Mouse (Mus musculus) lung, postnatal 0 days (tissue): ENCODE measurements around the gene Cog5. TPM values are rescaled to one million over a fixed set of nuclear protein-coding genes. Genes with fewer than 3 reads are reported as not detected.
A peak's percentile ranks its signal among the peaks of the same experiment; 100 is the strongest.

Experiments used
- ATAC-seq: fragments of 200-750 bp; cut with Nextera tagmentation; 2 replicates; pipeline ENCODE4 v1.8.0; 2017; ENCODE audit warnings: moderate library complexity
- DNase-seq: peaks from one replicate; pipeline ENCODE4 v3.0.0-alpha.2; 2016; ENCODE audit warnings: low spot score
- H3K27ac ChIP-seq: fragments of 300-500 bp; sonication (generic); 2 replicates; pipeline ENCODE4 v1.5.1; 2014; ENCODE audit warnings: antibody characterized with exemption, mild to moderate bottlenecking, low read length, mixed read lengths
- H3K27me3 ChIP-seq: fragments of 300-500 bp; sonication (generic); replicated peaks from 2 replicates; pipeline ENCODE4 v1.6.1; 2014; ENCODE audit warnings: low read length, mixed read lengths; ENCODE audit not compliant: insufficient read depth
- H3K36me3 ChIP-seq: fragments of 300-500 bp; sonication (generic); 2 replicates; pipeline ENCODE4 v1.6.1; 2014; ENCODE audit warnings: low read length, mixed read lengths; ENCODE audit not compliant: insufficient read depth
- H3K4me1 ChIP-seq: fragments of 300-500 bp; sonication (generic); 2 replicates; pipeline ENCODE4 v1.6.1; 2014; ENCODE audit warnings: antibody characterized with exemption, low read depth, low read length, mixed read lengths; ENCODE audit not compliant: insufficient read depth
- H3K4me2 ChIP-seq: fragments of 300-500 bp; sonication (generic); replicated peaks from 2 replicates; pipeline ENCODE4 v1.6.1; 2014; ENCODE audit warnings: low read depth, mild to moderate bottlenecking, low read length, moderate library complexity, mixed read lengths
- H3K4me3 ChIP-seq: fragments of 300-500 bp; sonication (generic); 2 replicates; pipeline ENCODE4 v1.5.1; 2014; ENCODE audit warnings: low read depth, low read length
- H3K9ac ChIP-seq: fragments of 300-500 bp; sonication (generic); replicated peaks from 2 replicates; pipeline ENCODE4 v1.6.1; 2014; ENCODE audit warnings: low read depth, mild to moderate bottlenecking
- H3K9me3 ChIP-seq: fragments of 300-500 bp; sonication (generic); 2 replicates; pipeline ENCODE4 v1.6.1; 2016; ENCODE audit warnings: low read length, mixed read lengths
- CTCF ChIP-seq: IDR thresholded peaks from 2 replicates; pipeline ENCODE4 v1.5.1; 2016; ENCODE audit warnings: antibody characterized with exemption, mild to moderate bottlenecking
- EP300 ChIP-seq: IDR thresholded peaks from 2 replicates; pipeline ENCODE4 v1.6.1; 2016; ENCODE audit warnings: antibody characterized with exemption, mild to moderate bottlenecking, control low read depth
- WGBS: fragments of 180-500 bp; shearing (Covaris S2); extraction: QIAGEN DNeasy Blood & Tissue Kit; methylation state at CpG from one replicate; pipeline ENCODE4 v1.1.7; 2014; 5-methylcytosine and 5-hydroxymethylcytosine counted together
- polyA plus RNA-seq: library from polyadenylated mRNA; unstranded; fragments of >200 nt; fragmentation: Nextera tagmentation; extraction: Ambion mirVana; gene quantifications from 2 replicates; pipeline ENCODE4 v1.2.1, GENCODE M21; 2015

The Cog5 gene
- polyA plus RNA-seq, 1 experiment from 2014 or later: 17.0 TPM

GRCm38 (mm10) chr12:31916691-31917090, 262.0 kb downstream of the Cog5 start:
- Histone ChIP-seq H3K9ac (no peak overlapping the region), H3K4me2 (no peak overlapping the region), H3K4me1 (no peaks in the 10 kb centered on the region), H3K36me3 (no peaks in the 10 kb centered on the region; the same call in 1 of the 2 replicates), H3K27me3 (no peaks in the 10 kb centered on the region), H3K9me3 (no peaks in the 10 kb centered on the region), H3K27ac (no peak overlapping the region), H3K4me3 (no peak overlapping the region)
- no peak for DNase-seq
- no peak for TF ChIP-seq CTCF
- no peak for TF ChIP-seq EP300
- no peak for ATAC-seq
- WGBS: 90% methylated on average over 5 of the region's 5 CpGs

- ATAC-seq: peak; percentile 35; the same call in 1 of the 2 replicates
- Histone ChIP-seq H3K27me3 (no peaks in the 10 kb centered on the region), H3K36me3 (no peaks in the 10 kb centered on the region; the same call in 1 of the 2 replicates), H3K27ac (no peak overlapping the region), H3K9me3 (no peaks in the 10 kb centered on the region), H3K4me3 (no peak overlapping the region), H3K9ac (no peak overlapping the region), H3K4me2 (no peak overlapping the region), H3K4me1 (no peaks in the 10 kb centered on the region)
- WGBS: 70% methylated on average over 5 of the region's 5 CpGs
- DNase-seq: peak; percentile 18
- TF ChIP-seq EP300: no peak
- TF ChIP-seq CTCF: no peak
Observed at GRCm38 (mm10) chr12:31917245-31917644, 262.6 kb downstream of the Cog5 start.

- ATAC-seq (no peak), DNase-seq (no peak)
- Histone ChIP-seq H3K4me2 (no peak overlapping the region), H3K27me3 (no peaks in the 10 kb centered on the region), H3K9ac (no peak overlapping the region), H3K27ac (no peak overlapping the region), H3K4me1 (no peaks in the 10 kb centered on the region), H3K9me3 (no peaks in the 10 kb centered on the region), H3K4me3 (no peak overlapping the region), H3K36me3 (peaks cover 17% of the 10 kb centered on the region)
- TF ChIP-seq CTCF (no peak), EP300 (no peak)
- WGBS: 80% methylated on average over 18 of the region's 18 CpGs
Observed at GRCm38 (mm10) chr12:31920464-31921405, 266.1 kb downstream of the Cog5 start.

GRCm38 (mm10) chr12:31924135-31924534, 269.5 kb downstream of the Cog5 start:
- no peak for TF ChIP-seq EP300
- no peak for TF ChIP-seq CTCF
- Histone ChIP-seq H3K4me3 (no peak overlapping the region), H3K36me3 (peaks cover 36% of the 10 kb centered on the region), H3K4me2 (no peak overlapping the region), H3K9ac (no peak overlapping the region), H3K27me3 (no peaks in the 10 kb centered on the region), H3K4me1 (no peaks in the 10 kb centered on the region), H3K9me3 (no peaks in the 10 kb centered on the region), H3K27ac (no peak overlapping the region)
- 84% methylated on average over 3 of the region's 3 CpGs for WGBS
- no peak for DNase-seq
- ATAC-seq: no peak

GRCm38 (mm10) chr12:31925343-31925742, 270.7 kb downstream of the Cog5 start:
- ATAC-seq: no peak
- DNase-seq: no peak
- Histone ChIP-seq H3K9ac (no peak overlapping the region), H3K9me3 (no peaks in the 10 kb centered on the region), H3K27me3 (no peaks in the 10 kb centered on the region), H3K4me1 (no peaks in the 10 kb centered on the region), H3K27ac (no peak overlapping the region), H3K36me3 (peaks cover 40% of the 10 kb centered on the region), H3K4me2 (no peak overlapping the region), H3K4me3 (no peak overlapping the region)
- no peak for TF ChIP-seq EP300
- TF ChIP-seq CTCF: no peak
- 85% methylated on average over 6 of the region's 6 CpGs for WGBS

- H3K4me1 ChIP-seq: no peaks in the 10 kb centered on the region
- H3K4me3 ChIP-seq: no peak overlapping the region
- H3K36me3 ChIP-seq: peaks cover 51% of the 10 kb centered on the region
- no peaks in the 10 kb centered on the region for H3K27me3 ChIP-seq
- TF ChIP-seq CTCF (peak; percentile 83), EP300 (no peak)
- H3K9ac ChIP-seq: no peak overlapping the region
- no peak overlapping the region for H3K27ac ChIP-seq
- WGBS: 71% methylated on average over 4 of the region's 4 CpGs
- DNase-seq (peak; percentile 60), ATAC-seq (peak; percentile 55)
- no peak overlapping the region for H3K4me2 ChIP-seq
- H3K9me3 ChIP-seq: no peaks in the 10 kb centered on the region
Observed at GRCm38 (mm10) chr12:31926661-31927061, 272.0 kb downstream of the Cog5 start.
